Mouse (Mus musculus): ENCODE data around the gene Cyld.
"Not testable (repeated sequence)": the region's sequence is repeated elsewhere in the genome, so short reads cannot be mapped to it uniquely, and the experiment has no call there.

Cyld gene

DNA sequence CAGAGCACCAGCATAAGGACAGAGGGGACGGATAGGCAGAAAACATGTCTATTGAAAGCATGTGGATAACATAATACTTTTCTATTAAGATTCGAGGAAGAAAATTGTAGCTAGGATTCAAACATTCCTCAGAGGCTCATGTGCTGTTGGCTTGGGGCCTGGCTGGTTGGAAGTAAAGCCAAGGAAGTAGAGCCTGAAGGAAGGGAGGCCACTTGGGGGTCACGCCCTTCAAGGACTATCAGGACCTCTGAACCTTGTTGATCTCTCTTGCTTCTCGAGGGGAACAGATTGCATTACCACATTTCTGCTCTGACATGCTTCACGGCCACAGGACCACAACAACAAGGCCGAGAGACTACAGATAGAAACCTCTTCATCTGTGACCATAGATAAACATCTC lies 7.7 kb upstream of the Cyld start:
- DNase-seq (ENCODE audit: low read depth, low spot score), result no peak

GRCm38 (mm10) chr8:88689891-88690290 lies 6.9 kb upstream of the Cyld start:
- DNase-seq (ENCODE audit: low read depth, low spot score), result no peak

- DNase-seq (ENCODE audit: low read depth, low spot score), result no peak
Observed at GRCm38 (mm10) chr8:88691342-88691948, 5.4 kb upstream of the Cyld start.

DNA sequence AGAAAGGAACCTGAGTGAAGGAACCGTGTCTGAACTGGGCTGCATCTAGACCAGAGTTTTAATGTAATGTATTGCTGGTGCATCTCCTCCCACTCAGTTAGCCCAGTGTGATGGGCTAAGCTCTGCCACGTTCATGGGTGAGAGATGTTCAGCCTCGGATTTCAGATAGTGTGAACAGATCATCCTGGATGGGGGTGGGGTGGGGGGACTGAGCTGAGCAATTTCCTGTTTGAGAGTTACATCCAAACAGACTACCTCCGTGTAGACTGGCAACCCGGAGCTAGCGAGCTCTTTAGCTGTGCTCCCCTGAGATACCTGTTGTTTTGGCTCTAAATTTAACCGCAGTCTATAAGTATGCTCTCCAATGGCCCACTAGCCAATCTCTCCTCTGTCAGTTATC lies 4.9 kb upstream of the Cyld start:
- no peak for DNase-seq (ENCODE audit: low read depth, low spot score)

DNA sequence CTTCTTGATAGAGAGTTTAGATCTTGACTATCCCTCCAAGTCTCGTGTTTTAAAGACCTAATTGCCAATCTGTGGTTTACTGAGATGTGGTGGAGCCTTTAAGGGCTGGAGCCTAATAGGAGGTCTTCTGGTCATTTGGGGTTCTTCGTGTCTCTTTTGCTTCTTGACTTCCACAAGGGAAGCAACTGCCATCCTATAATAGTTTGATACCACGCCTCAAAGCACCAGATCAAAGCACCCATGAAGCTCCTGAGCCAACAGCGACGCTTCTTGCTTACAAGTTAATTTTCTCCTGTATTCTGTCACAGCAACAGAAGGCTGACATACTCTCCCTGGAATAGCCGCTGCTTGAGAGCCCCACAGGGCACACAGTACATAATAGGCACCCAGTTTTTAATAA lies 4.0 kb upstream of the Cyld start:
- no peak for DNase-seq (ENCODE audit: low read depth, low spot score)

DNA sequence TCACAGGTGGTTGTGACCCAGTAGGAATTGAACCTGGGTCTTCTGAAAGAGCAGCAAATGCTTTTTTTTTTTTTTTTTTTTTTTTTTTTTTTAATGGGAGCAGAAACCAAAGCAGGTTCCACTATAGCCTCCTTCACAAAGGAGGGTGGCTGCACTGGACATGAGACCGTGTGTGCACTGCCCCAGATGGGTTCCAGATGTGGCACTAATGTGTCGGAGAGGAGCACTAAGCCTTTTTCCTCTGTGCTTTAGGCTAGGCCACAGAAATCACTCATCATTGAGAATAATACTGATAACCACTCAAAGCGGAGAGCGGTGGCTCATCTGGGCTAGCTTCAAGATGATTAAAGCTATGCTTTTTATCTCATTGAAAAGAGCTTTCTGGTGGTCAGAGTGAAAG lies 3.5 kb upstream of the Cyld start:
- DNase-seq (ENCODE audit: low read depth, low spot score), result peak; percentile 33

GRCm38 (mm10) chr8:88694291-88694690 lies 2.5 kb upstream of the Cyld start:
- no peak for DNase-seq (ENCODE audit: low read depth, low spot score)

DNA sequence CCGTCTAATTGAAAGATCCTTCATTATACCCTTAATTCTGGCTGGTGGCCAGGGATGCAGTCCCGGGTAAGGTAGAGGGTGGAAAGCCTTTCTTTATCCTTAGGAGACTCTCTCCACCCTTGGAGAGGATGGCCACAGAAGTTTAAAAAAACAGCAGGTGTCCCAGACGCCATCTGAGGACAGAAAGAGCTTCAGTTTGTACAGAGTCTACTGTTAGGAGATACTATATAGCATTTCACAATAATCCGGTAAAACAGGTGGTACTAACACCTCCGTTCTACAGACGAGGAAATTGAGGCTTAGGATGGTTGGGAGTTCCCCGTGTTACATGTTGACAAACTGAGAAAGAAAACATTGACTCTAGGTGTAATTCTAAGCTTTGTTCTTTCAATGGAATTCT lies 600 bp upstream of the Cyld start:
- no peak for DNase-seq (ENCODE audit: low read depth, low spot score)

DNA sequence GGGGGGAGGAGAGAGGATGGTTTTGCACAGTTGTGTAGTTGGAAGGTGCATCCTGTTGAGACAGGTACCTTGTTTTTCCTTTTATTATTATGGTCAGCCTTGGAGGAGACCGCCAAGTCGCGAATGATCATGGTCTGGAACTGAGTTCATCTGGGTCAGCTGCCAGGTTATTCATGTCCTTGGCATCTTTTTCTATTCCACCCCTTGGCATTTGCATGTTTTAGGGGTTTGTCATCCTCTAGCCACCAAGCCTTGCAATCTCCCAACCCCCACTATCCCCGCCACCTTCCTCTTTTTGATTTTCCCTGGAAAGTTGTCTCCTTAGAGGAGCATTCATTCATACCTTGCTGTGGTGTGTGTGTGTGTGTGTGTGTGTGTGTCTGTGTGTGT lies 809 bp downstream of the Cyld start:
- DNase-seq (ENCODE audit: low read depth, low spot score), result no peak

DNA sequence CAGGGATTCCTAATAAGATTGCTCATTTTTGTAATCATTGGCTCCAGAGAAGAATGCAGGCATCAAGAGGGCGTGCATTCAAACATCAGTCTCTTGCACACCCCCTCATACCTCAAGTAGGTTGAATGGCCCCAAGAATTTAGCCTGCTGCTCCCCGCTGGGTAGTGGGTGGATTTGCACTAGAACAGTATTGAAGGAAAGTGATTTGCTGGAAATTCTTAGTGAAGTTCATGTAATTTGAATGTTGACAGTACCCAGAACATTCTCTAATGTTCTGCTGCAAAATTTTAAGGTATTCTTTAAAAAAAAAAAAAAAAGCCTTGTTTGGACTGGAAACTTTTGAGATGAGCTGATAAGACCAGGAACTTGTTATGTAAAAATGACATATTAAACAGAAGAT lies 1.2 kb downstream of the Cyld start:
- DNase-seq (ENCODE audit: low read depth, low spot score), result no peak

DNA sequence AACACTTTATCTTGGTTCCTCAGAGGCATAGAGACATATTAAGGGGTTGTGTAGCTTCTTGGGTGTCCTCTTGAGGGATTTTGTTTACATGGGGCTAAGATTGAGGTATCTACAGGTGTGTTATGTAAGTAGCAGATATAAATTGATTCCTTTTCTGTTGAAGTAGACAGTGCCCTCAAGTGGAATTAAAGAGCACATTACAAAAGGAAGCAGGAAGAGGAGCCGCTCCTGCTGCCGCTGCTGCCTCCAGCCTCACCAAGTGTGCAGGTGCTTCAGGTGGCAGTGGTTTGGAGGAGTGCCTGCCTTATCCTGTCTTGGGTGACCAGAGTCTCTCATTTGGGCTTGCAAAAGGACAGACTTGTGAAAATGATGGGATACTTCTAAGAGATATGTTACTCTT lies 4.8 kb downstream of the Cyld start:
- no peak for DNase-seq (ENCODE audit: low read depth, low spot score)

- DNase-seq (ENCODE audit: low read depth, low spot score), result no peak
Observed at GRCm38 (mm10) chr8:88702816-88703215, 6.0 kb downstream of the Cyld start.

DNA sequence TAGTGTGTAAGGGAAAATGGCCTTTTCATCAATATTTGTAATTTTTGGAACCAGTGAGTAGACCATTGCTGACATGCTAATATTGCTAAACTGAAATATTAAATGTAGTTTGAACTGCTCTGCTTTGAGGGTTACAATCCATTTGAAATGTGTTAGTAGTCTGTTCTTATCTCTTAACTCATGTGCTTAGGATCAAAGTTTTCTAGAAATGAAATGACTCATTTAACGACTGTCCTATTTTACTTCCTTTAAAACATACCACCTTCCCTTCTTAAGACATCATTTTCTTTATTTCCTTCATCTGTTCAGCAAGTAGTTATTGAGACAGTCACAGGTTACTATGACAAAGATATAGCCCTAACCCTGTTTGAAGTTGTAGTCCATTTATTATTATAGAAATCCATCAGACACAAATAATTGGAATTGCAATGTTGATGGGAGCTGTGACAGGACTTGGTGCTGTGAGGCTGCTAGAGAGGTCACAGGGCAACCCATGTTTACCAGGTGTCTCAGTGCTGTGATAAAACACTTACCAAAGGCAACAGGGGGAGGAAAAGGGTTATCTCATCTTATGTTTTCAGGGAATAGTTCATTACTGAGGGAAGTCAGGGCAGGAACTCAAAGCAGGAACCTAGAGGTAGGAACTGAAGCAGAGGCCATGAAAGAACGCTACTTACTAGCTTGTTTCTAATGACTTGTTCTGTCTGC lies 26.6 kb downstream of the Cyld start:
- no peak for DNase-seq (ENCODE audit: low read depth, low spot score)

DNA sequence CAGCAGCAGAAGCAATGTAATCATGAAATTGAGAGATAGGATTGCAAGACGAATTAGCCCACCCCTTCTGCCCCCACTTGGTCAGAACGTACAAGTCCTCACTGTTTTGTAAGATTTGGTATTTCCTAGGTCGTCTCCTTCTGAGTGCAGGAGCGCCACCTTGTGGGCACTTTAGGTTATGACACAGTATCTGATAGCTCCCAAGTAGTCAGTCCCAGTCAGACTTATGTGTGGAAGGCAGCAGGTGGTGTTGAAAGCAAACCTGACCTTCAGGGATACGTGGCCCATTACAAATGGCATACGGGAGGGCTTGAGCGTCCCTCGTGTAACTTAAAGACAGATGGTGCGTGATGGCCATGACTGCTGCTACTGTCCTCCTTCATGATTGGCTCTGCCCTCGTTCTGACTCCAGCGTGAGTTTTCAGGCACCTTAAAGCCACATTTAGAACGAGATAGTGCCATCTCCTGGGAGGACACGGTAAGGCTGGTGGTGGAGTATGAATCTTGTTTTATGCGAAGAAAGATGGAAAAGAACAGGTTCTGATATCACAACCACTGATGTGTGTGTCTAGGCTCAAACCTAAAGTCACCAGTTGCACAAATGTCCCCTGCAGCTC lies 58.5 kb downstream of the Cyld start:
- peak; percentile 92 for DNase-seq (ENCODE audit: low read depth, low spot score)

- DNase-seq (ENCODE audit: low read depth, low spot score), result no peak
Observed at GRCm38 (mm10) chr8:88761980-88762379, 65.2 kb downstream of the Cyld start.

GRCm38 (mm10) chr8:88771241-88771640 lies 74.4 kb downstream of the Cyld start:
- DNase-seq (ENCODE audit: low read depth, low spot score), result no peak

- no peak for DNase-seq (ENCODE audit: low read depth, low spot score)
Observed at GRCm38 (mm10) chr8:88774593-88775297, 77.9 kb downstream of the Cyld start.

GRCm38 (mm10) chr8:88775298-88775646 lies 78.4 kb downstream of the Cyld start:
- DNase-seq (ENCODE audit: low read depth, low spot score), result no peak

DNA sequence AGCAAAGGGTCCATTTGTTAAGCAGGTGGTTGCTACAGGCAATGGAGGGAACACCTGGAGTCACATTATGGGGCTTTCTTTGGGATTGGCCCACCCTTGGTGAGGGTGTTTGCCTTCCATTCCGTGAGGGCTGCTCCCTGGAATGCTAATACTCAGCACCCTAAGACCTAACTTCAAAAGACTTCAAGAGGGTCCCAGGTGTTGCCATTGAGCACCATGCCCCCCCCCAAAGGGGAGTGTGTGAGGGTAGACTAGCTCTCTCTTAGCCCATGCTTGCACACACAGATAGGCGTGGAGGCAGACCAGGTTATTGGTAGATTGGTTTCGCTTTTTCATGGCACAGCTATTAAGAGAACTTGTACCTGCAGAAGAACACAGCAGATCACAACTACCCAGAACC lies 83.3 kb downstream of the Cyld start:
- DNase-seq (ENCODE audit: low read depth, low spot score), result no peak

DNA sequence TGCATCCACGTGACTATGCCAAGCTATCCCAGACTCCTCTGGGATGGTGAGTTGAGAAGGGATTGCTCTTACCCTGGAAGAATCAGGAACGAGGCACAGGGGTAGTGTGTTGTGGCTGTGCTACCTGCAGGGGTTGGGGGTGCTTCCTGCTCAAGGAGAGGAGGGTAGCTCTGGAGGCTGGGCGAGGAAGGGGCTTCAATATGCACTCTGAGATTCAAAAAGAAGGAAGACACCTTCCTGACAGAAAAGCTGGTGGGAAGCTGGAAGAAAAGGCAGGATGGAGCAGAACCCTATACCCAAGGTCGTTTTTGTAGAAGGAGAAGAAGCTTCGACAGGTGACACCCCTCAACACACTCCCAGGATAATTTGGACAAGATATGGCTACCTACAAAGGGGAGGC lies 84.5 kb downstream of the Cyld start:
- no peak for DNase-seq (ENCODE audit: low read depth, low spot score)

- DNase-seq (ENCODE audit: low read depth, low spot score), result no peak
Observed at GRCm38 (mm10) chr8:88783722-88784121, 86.9 kb downstream of the Cyld start.

DNA sequence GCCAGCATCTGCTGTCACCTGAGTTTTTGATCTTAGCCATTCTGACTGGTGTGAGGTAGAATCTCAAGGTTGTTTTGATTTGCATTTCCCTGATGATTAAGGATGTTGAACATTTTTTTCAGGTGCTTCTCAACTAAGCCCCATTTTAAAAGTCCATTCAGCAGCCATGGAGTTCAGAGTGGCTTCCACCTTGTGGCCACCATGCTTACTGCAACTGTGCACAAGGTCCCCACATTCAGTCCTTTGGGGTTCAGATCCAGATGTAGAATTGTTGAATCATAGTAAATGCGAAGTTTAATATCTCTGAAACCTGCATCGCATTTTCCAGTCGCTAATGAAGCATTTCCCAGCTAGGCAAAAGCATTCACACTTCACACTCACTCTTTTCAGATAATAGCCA lies 91.5 kb downstream of the Cyld start:
- not testable (repeated sequence) for DNase-seq (ENCODE audit: low read depth, low spot score)

Data from mesoderm, embryonic 11.5 days (tissue).